Mouse (Mus musculus) heart, adult 9 months (tissue): Measurements from ENCODE around the gene Rps6kc1.
A peak's percentile ranks its signal among the peaks of the same experiment; 100 is the strongest.
"Not testable (repeated sequence)": the region's sequence is repeated elsewhere in the genome, so short reads cannot be mapped to it uniquely, and the experiment has no call there.

Experiments used
- DNase-seq, 2 experiments: peaks; one replicate each; pipeline ENCODE4 v3.0.0; 2022; ENCODE audit warnings: low spot score in 2 of 2

Rps6kc1 gene

DNA sequence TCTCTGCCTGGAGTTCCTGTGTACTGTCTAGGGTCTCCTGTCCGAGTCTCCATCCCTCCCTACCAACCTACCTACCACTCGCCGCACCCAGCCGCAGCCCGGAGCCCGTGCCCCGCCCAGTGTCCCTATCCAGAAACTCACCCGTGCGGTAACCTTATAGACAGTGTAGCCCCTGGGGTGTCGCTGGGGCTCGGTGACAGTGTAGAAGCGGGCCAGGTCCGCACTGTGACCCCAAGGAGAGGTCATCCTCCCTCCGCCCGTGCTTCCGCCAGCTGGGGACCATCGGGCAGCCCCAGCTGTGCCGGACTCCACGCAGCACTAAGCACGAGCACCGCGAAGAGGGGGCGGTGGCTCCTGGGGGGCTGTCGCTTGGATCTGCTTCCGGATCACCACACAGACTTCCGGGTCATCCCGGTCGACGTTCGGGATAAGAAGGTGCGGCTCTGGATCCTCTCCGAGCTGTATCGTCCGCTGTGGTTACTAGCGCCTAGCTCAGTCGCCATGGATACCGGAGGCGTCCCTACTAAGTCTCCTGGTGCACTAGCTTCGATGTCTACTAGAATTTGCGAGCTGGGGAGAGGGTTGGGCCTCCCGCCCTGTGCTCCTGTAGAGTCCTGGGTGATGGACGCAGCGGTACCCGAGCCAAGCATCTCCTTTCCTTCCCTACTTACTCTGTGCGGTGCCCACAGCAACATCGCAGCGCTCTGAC lies at the start of gene Rps6kc1:
Gene Rps6kc1, minus strand, starts transcription at position 356 of the 709 bp plus-strand sequence.
- peak; percentile 78 to 80 for DNase-seq

DNA sequence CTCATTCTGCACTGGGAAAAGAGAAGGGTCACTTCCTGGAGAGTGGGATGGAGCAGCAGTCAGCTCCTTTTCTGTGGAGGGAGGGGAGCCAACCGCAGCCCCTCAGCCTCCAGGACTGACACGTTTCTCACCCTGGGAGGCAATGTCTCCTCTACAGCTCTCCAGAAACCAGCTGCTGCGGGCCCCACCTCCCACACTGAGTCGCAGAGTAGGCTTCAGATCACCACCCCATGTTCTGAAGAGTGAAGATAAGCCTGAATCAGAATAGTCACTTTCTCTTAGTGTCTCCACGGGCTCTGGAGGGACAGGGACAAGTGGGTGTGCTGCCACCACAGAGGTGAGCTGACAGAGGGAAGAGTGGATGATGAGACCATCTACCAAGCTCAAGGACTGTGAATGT lies 47.3 kb upstream of the Rps6kc1 start:
- no peak for DNase-seq

DNA sequence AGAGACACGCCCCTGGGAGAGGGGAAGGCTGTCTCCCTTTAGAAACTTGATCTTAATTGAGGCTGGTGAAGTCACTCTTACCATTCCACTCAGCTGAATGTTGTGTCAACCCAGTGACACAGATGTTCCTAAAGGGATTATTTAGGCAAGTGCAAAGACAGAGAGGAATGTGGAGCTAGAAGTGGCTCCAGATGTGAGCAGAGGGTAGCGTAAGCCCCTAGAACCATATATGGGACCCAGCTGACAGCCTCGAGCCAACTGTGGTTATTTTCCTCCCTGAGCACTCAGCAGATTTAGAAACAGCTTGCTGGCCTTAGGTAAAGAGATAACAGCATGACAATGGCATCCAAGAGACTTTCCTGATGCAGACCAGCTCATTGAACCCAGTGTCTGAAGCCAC lies 41.4 kb upstream of the Rps6kc1 start:
- DNase-seq = no peak

DNA sequence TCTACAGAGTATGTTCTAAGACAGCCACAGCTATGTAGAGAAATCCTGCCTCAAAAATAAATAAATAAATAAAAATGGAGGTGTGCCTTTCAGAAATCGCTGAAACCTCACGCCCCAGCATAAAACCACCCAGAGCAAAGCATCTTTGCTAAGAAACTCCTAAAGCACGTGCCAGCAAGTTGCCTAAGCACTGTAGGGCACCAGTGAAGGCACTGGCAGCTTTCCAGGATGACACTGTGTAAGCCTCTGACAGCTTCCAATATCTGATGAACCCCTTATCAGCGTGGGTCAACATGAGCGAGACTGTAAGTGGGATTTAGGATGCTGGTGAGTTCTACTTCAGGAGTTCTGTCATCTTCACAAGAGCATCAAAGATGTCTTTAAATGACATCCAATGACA lies 39.4 kb upstream of the Rps6kc1 start:
- no peak for DNase-seq

DNA sequence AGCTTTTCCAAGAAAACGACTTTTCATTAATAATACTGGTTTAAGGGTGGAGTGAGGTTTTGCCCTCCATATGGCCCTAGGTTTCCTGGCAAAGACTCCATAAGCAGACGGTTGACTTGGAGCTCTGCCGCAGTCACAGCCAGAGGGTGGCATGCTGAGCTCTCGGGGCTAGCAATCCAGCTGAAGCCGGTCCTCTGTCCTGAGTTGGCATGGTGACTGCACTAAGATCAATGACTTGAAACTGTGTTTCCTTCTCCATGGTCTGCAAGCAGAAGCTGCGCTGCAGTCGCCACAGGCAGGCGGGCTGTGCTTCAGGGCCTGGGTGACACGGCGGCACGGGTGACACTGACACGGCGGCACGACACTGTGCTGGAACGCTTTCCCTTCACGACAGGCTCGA lies 37.3 kb upstream of the Rps6kc1 start:
- no peak for DNase-seq

DNA sequence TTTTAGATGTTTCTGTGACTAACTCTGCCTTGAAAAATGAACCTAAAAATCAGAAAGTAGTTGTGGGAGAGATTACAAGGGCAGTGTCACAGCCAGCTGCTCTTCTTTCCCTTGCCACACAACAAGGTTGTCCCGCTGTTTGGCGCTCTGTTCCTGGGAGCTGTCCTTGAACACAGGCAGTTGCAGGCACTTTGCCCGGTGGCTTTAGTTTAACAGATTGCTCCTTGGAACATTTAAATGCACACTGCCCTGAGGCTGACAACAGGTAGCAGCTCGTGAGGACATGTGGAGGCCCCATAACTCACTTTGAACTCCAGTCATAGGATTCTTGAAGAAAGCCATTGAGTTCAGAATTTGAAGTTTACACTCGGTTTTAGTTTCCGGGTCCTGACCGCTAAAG lies 36.9 kb upstream of the Rps6kc1 start:
- DNase-seq = no peak

DNA sequence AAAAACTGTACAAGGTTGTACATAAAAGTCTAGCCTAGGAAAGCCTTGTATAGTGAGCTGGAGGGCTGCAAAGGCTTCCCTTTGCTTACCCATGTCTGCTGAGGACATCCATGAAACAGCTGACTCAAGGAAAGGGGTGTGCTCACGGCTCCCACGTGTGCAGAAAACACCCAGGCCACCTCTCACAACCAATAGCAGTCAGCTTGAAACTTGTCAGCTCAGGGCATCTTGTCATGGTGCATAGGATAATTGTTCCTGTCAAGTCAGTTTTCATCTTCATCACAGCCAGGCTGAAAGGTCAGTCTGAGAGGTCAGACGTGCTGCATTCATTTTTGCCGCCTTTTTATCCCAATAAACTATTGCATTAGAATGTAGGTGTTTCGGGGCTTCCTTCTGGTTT lies 36.4 kb upstream of the Rps6kc1 start:
- no peak for DNase-seq

DNA sequence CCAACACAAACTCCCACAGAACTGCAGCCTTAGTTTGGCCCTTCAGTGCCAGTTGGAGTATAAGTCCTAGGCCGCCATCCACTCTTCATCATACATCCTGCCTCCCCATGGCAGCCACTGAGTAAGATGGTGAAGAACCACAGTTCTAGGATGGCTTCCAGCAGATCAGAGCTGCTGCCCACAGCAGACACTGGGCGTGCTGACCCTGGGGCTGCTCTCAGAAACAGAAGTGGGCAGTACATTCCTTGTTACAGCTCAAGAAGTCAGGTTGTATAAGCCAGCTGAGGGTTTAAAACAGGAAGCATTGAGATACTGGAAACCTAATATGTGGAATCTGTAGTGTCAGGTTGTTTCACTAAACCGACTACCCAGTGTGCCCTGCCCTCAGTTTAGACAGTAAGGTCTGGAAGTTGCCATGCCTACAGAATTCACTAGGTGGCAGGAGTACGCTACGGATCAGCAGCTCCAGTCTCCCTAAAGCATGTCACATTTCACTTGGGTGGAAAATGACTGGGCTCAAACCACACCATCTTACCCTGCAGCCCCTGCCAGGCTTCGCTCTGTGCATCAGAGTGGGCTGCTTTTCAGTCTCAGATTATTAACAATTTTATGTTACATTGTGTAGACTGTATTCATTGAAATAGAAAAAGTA lies 32.7 kb upstream of the Rps6kc1 start:
- DNase-seq = peak; percentile 49 to 57

DNA sequence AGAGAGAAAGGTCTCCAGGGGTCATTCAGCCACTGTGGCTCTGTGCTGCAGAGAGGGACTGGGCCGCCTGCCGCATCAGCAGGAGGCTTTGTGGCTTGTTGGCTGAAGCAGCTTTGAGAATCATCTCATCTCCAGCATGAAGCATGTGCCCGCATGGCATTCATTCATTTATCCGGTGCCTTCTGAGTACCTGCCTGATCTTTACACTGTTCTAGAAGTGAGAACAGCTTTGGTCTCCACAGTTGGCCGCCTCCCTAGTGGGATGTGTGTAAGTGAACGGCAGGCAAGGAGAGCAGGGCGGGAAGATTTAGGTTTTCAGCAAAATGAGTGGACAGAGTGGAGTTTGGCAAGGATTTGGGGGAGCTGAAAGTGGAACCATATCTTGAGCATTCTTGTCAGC lies 28.2 kb upstream of the Rps6kc1 start:
- DNase-seq = no peak

DNA sequence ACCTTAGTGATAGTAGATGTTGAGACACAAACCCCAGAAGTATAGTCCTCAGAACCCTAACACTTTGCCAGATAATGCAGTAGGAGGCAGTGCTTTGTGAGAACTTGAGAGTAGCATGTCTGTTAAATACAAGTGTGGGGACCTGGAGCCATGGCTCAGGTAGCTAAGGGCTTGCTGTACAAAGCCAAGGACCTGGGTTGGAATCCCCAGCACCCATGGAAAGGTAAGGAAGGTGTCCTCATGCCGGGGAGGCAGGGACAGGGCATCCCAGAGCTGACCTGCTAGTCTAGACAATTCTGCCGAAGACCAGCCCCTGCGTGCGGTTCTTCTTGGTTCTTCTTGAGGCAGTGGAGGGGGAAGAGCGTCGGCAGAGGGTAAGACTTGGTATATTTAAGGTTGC lies 18.6 kb upstream of the Rps6kc1 start:
- DNase-seq = no peak

DNA sequence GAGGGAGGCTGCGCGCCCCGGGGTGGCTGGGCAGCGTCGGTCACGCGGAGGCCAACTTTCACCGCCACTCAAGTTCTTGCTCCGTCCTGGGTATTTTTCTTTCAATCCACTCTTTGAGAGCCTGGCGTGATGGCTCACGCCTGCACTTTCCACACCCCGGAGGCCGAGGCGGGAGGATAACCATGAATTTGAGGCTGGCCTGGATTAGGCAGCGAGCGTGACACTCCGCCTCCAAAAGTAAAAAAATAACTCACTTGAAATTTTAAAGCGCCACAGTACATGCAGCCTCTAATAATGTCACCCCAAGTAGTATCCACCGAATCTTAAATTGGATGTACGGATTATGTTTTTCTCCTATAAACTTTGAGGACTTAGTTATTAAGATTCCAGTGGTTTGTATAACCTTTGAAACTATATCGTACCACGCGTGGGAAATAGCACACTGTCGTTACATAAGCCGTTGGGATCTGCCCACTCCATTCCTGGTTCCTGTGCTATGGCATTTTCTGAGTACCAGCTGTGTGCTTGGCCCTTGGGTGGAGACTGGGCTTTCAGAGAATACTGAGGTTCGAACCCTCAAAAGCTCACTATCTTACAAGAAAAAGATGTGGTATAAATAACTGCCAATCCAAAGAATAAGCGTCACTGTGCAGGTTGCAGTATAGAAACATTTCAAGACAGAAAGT lies 17.6 kb upstream of the Rps6kc1 start:
- DNase-seq = peak; percentile 46 to 49

DNA sequence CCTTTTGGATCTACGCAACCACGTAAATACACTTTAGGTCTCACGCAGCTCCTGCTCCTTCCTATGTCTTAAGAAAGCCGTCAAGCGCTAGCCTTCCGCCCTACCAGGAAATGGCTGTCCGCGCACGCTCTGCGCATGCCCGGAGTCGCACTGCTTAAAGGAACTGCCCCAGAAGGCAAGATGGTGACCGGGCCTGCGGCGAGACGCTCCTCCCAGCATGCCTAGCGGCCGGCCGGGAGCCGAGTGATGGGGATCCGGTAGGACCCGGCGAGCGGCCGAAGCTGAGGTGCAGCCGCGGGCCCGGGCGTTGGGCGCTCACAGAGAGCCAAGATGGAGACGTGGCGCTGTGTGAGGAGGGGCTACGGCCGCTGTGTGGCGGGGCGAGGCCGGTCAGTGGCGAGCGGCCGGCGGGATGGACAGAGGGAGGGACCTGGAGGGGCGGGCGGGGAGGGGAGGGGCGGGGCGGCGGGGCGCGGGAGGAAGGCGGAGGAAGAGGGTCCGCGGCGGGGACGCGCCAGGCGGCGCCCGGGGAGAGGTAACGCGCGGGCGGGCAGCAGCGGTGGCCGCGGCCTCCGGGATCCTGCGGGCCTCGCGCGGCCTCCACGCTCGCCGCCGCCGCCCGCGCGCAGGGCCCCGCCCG lies 16.9 kb upstream of the Rps6kc1 start:
- peak; percentile 98 for DNase-seq

DNA sequence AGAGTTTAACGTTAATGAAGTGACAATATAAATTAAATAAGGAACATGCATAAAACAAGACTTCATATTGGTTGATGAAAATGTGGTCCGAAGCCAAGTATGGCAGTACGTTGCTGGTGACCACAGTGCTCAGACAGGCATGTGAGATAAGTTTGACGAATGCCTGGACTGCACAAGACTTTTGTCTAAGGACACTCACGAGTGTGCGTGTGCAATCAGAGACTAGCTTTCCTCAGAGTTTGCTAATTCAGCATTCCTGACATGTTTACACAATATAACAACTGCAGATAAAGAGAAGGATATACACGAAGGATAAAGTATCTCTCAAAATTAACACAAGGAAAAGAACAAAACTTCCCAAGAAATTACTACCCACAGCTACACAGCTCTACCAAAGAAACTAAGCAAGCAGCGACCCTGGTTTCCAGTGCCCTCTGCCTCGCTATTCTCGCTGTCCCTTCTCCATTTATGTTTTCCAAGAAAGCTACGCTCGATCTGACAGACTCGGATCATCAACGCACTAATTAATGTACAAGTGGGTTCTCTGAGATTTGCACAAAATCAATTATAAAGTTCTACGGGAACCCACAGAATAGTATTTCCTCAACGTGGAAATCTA lies 16.3 kb upstream of the Rps6kc1 start:
- no peak for DNase-seq

DNA sequence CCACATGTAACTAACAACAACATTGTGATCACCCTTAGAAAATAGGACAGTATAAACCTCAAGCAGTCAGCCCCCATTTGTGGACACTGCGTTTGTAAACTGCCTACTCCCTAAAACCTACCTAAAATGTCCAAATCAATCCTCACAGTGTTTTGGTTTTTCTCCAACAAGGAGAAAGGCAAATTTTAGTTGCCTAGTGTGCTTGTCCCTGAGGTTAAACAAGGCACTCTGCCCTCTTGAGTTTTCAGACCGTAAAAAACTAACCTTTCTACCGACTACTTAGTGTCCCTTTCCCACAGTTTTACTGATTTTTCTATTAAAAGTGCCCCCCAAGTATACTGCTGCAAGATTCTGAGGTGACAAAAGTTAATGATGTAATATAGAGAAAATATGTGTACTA lies 15.7 kb upstream of the Rps6kc1 start:
- DNase-seq = no peak

DNA sequence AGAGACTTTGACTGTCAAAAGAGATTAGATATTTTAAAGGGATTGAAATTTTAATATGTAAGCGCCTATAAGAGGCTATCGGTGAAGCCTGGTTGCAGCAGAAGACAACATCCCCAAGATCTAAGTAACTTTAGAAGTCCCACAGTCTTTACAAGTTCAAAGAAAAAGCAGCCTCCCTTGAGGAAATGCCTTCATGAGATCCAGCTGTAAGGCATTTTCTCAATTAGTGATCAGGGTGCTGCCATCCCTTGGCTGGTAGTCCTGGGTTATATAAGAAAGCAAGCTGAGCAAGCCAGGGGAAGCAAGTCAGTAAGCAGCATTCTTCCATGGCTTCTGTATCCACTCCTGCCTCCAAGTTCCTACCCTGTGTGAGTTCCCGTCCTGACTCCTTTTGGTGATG lies 13.2 kb upstream of the Rps6kc1 start, which contains the start of gene Angel2:
Gene Angel2, plus strand, starts transcription at position 301 of the 400 bp plus-strand sequence.
- not testable (repeated sequence) for DNase-seq

DNA sequence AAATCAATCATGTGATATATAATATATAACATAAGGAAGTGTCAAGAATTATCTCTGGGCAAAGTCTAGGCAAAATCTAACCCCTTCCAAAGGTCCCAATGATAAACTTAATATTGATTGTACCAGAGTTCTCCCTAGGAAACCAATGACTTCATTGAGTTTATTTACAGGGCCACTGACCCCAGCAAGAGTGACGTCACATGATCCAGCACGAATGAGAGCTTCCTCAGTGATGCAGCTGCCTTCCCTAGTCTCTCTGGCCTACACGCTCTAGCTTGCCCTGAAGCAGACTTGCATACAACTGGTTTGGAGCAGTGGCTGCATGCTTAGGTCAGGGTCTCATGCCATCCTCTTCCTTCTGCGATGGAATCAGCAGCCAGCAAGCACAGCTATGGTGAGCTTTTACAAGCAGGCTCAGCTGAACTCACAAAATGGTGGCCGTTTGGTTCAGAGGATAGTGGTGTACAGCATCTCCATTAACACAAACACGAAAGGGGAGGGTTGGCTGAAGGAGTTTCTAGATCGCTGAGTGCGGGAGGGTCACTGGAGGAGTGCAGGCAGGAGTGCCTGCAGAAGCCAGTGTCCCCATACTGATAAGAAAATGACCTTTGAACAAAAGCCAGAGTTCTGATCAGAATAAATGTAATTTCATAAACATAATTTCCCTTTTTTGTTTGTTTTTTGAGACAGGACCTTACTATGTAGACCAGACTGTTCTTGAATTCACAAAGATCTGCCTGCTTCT lies 8.3 kb upstream of the Rps6kc1 start:
- DNase-seq = no peak

DNA sequence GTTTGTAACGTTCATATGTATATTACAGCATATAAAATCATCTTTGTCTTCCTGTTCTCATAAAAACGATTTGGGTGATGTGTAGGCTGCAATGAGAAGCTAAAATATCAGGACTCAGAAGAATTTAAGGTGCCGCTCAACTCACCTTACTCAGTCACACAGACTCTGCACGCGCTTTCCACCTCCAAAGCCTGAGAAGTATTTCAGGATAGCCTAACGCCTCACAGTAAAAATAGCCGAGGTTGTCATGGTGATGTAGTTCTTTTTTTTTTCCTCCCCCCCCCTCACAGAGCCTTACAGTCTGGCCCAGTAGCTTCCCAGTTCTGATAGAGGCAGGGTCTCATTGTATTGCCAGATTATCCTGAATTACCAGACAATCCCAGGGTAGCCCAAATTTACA lies 7.4 kb upstream of the Rps6kc1 start:
- no peak for DNase-seq

DNA sequence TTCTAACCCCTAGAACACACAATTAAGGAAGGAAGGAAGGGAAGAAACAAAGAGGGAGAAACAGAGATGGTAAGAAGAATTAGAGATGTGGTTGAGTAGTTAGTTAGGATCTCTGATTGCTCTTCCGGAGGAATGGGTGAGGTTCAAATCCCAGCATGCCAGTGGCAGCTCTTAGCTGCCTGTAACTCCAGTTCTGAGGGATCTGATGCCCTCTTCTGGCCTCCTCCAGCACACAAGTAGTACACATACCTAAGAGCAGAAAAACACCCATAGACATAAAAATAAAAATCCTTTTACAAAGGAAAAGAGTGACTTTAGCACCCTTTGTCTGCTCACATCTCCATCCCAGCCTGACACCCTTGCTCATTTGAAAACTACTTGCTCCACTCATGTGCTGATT lies 1.1 kb upstream of the Rps6kc1 start:
- no peak for DNase-seq

DNA sequence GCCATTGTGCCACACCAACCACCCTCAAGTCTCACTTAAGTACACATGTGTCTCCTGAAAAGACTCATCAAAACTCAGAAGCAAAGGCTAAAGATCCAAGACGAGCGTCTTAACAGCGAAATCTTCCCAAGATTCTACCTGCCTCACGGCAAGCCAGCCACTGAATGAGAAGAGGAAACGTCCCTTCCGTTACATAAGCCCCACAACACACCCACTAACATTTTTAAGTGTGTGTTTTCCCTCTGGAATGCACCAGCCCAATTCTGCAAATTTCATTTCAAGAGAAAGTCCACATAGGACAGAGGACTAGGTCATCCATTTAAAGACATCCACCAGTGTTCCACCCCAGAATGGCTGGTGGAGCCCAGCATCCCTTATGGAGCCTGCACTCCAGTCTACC lies 734 bp downstream of the Rps6kc1 start:
- DNase-seq = no peak

DNA sequence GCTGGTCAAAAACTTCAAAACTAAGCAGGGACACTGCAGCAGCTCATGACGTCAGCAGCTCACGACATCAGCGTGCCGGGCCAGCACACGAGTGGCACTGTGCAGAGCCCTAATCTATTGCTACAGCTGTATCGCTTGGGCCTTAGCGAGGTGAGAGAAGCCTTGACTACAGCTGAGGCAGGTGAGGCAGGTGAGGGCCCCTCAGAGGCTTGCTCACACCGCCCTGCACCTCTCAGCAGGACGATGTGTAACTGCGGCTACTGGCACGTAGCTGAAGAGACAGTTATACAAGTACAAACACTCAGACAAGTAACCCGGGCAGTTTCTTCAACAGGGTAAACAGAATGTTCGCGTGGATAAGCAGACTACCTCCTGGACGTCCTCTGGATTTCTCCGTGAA lies 6.9 kb downstream of the Rps6kc1 start:
- no peak for DNase-seq

DNA sequence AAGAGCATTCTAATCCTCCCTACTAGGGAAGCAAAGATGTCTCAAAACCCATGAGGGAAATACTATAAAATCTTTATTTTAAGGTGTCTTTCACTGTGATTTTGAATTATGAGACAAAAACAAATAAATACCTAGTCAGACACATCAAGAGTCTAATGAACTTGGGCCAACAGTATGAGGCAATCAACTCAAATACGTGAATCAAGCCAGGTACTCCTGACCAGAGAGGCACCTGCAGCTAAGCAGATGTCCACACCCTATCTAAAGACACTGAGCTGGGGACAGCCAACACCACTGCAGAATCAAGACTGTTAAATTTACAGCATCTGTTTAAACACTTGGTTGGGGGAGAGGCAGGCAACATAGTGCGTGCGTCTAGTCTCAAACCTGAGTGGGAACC lies 7.4 kb downstream of the Rps6kc1 start:
- no peak for DNase-seq
